In the genomic region with DNA sequence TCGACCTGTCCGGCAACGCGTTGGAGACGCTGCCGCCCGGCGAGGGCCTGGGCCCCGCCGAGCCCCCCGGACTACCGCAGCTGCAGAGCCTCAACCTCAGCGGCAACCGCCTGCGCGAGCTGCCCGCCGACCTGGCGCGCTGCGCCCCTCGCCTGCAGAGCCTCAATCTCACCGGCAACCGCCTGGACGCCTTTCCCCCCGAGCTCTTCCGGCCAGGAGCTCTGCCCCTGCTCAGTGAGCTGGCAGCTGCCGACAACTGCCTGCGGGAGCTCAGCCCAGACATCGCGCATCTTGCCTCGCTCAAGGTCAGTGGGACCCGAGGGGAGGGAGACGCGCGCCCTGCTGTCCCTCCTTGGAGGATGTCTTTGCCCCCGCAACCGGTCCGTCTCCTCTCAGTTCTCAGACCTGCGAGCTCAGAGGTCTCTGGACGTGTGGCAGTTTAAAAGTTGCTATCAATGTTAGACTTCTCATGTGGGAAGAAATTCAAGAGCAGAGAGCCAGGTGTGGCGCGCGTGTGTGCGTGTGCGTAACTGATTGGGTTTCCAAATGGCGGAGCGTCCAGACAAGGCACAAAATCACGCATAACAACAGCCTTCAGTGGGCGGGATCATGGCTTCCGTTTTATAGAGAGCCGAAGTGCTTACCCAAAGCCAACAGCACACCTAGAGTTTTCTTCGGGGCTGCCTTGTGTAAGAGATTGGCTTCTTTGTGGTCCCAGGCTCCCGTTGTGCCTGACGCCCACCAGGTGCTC, we compare ENCODE assay signal across 8 mouse cellular contexts. TPM values are rescaled to one million over a fixed set of nuclear protein-coding genes. Genes with fewer than 3 reads are reported as not detected.
DNase-seq lines count a peak whose midpoint lies in the region; ATAC-seq and TF ChIP-seq lines count a peak whose summit lies in the region.

No protein-coding gene starts in this region.

- intact Hi-C loops in left cerebral cortex, postnatal 10 days (cut with DNase I): no loop called here

- no peak for ATAC-seq in forebrain, embryonic 16.5 days
- 0 out of 2 replicates have a peak, but pooled peaks have one; percentile 3 for ATAC-seq in limb, embryonic 11.5 days (ENCODE audit: insufficient number of reproducible peaks, low FRiP score, low TSS enrichment, low read depth)
- ATAC-seq in neural tube, embryonic 11.5 days (ENCODE audit: insufficient read depth, low FRiP score, low TSS enrichment): no peak

- under 1% methylated on average over 54 of the region's 55 CpGs for WGBS in lung, adult 2 months
- 2% methylated on average over 55 of the region's 55 CpGs for WGBS in forebrain, embryonic 16.5 days
- 4% methylated on average over 45 of the region's 55 CpGs for WGBS in limb, embryonic 11.5 days
- 3% methylated on average over 55 of the region's 55 CpGs for WGBS in neural tube, embryonic 11.5 days

- peak overlapping the region; percentile 75 for H3K4me3 ChIP-seq in lung, adult 2 months (replicated peaks; ENCODE audit: extremely low read depth, low read depth, low read length)
- peak overlapping the region; percentile 98 for H3K4me3 ChIP-seq in forebrain, embryonic 16.5 days (replicated peaks; ENCODE audit: low read length)
- peak overlapping the region; percentile 99 for H3K4me3 ChIP-seq in limb, embryonic 11.5 days (ENCODE audit: low read depth, low read length)
- peak overlapping the region; percentile 97 for H3K4me3 ChIP-seq in neural tube, embryonic 11.5 days (ENCODE audit: low read depth, low read length)

- H3K9ac ChIP-seq in forebrain, embryonic 16.5 days (replicated peaks; ENCODE audit: low read depth, low read length): peak overlapping the region; percentile 88
- peak overlapping the region; percentile 95 for H3K9ac ChIP-seq in limb, embryonic 11.5 days (ENCODE audit: low read length)
- H3K9ac ChIP-seq in neural tube, embryonic 11.5 days (ENCODE audit: low read length): peak overlapping the region; percentile 93

- H3K27me3 ChIP-seq in forebrain, embryonic 16.5 days (replicated peaks; ENCODE audit: control insufficient read depth, insufficient read depth, low read length): no peaks in the 10 kb centered on the region
- H3K27me3 ChIP-seq in limb, embryonic 11.5 days (ENCODE audit: control insufficient read depth, insufficient read depth, low read length): no peaks in the 10 kb centered on the region
- no peaks in the 10 kb centered on the region for H3K27me3 ChIP-seq in neural tube, embryonic 11.5 days (ENCODE audit: control insufficient read depth, insufficient read depth, low read length)

- 0 out of 2 replicates have a peak overlapping the region, but pooled peaks have one; percentile 0 for H3K27ac ChIP-seq in forebrain, embryonic 16.5 days (ENCODE audit: low read length)
- peak overlapping the region; percentile 36; the same call in 1 of the 2 replicates for H3K27ac ChIP-seq in limb, embryonic 11.5 days (replicated peaks; ENCODE audit: low read depth, low read length)
- no peak overlapping the region for H3K27ac ChIP-seq in neural tube, embryonic 11.5 days (ENCODE audit: low read depth, low read length)

- no peak for TF ChIP-seq CTCF in lung, adult 2 months (IDR thresholded peaks at IDR 0.05; ENCODE audit: insufficient read depth, low read length)

- H3K4me2 ChIP-seq in forebrain, embryonic 16.5 days (ENCODE audit: low read length): peak overlapping the region; percentile 100
- H3K4me2 ChIP-seq in limb, embryonic 11.5 days (ENCODE audit: low read depth, severe bottlenecking): peak overlapping the region; percentile 99
- H3K4me2 ChIP-seq in neural tube, embryonic 11.5 days (ENCODE audit: low read depth): peak overlapping the region; percentile 96

- peaks cover 12% of the 10 kb centered on the region for H3K4me1 ChIP-seq in lung, adult 2 months (ENCODE audit: control insufficient read depth, insufficient read depth, low read length)
- peaks cover 19% of the 10 kb centered on the region for H3K4me1 ChIP-seq in forebrain, embryonic 16.5 days (replicated peaks; ENCODE audit: control insufficient read depth, insufficient read depth, low read length)
- H3K4me1 ChIP-seq in limb, embryonic 11.5 days (ENCODE audit: control insufficient read depth, insufficient read depth, low read length): peaks cover 11% of the 10 kb centered on the region
- peaks cover 9% of the 10 kb centered on the region for H3K4me1 ChIP-seq in neural tube, embryonic 11.5 days (ENCODE audit: control insufficient read depth, insufficient read depth, low read length)

- H3K9me3 ChIP-seq in forebrain, embryonic 16.5 days (ENCODE audit: control insufficient read depth, low read length): no peaks in the 10 kb centered on the region
- H3K9me3 ChIP-seq in limb, embryonic 11.5 days (ENCODE audit: control insufficient read depth, low read length): no peaks in the 10 kb centered on the region
- no peaks in the 10 kb centered on the region for H3K9me3 ChIP-seq in neural tube, embryonic 11.5 days (ENCODE audit: control insufficient read depth, low read length)

- TF ChIP-seq POLR2A in lung, adult 2 months (IDR thresholded peaks at IDR 0.05; ENCODE audit: borderline replicate concordance, extremely low read depth, low read depth, low read length): no peak

- peaks cover 14% of the 10 kb centered on the region for H3K36me3 ChIP-seq in forebrain, embryonic 16.5 days (ENCODE audit: control insufficient read depth, insufficient read depth)
- peaks cover 8% of the 10 kb centered on the region; the same call in 1 of the 2 replicates for H3K36me3 ChIP-seq in limb, embryonic 11.5 days (ENCODE audit: control insufficient read depth, insufficient read depth, low read length)
- peaks cover 10% of the 10 kb centered on the region; the same call in 1 of the 2 replicates for H3K36me3 ChIP-seq in neural tube, embryonic 11.5 days (ENCODE audit: control insufficient read depth, insufficient read depth, low read length)

- DNase-seq in lung, adult 2 months: no peak
- no peak for DNase-seq in lung, postnatal 36 days
- peak; percentile 81 for DNase-seq in R1 (ENCODE audit: low read depth, low spot score)
- peak; percentile 36 for DNase-seq in limb, embryonic 11.5 days (ENCODE audit: low spot score)
- DNase-seq in neural tube, embryonic 11.5 days (ENCODE audit: low spot score): no peak
- DNase-seq in gastrocnemius, postnatal 10 days: no peak
- no peak for DNase-seq in left cerebral cortex, postnatal 10 days (ENCODE audit: extremely low spot score in 1 of 2, low spot score in 2 of 2)

RNA-seq across cellular contexts. Expression of a gene that starts 0.8 kb away (rescaled TPM):
- 55.5 and 57.4 TPM in 2 replicates for polyA plus RNA-seq in lung, adult 2 months (2012; rRNA removed)
- 22.2 and 25.4 TPM in 2 replicates for polyA plus RNA-seq in forebrain, embryonic 16.5 days (2015; fragmentation: Nextera tagmentation; extraction: Ambion mirVana)
- 14.9 and 16.0 TPM in 2 replicates for polyA plus RNA-seq in limb, embryonic 11.5 days (2014; fragmentation: Nextera tagmentation; extraction: Ambion mirVana)
- 15.2 and 18.6 TPM in 2 replicates for polyA plus RNA-seq in neural tube, embryonic 11.5 days (2014; fragmentation: Nextera tagmentation; extraction: Ambion mirVana)
- total RNA-seq in gastrocnemius, postnatal 10 days (2021): 10 to 100 TPM; 28.7 to 34.6 TPM
- total RNA-seq in left cerebral cortex, postnatal 10 days (2021): 10 to 100 TPM; 54.8 to 58.4 TPM

RNA-seq across cellular contexts. Expression of a gene that starts 13.7 kb away (rescaled TPM):
- polyA plus RNA-seq in lung, adult 2 months (2012; rRNA removed): 102 and 121 TPM in 2 replicates
- 2.9 and 3.7 TPM in 2 replicates for polyA plus RNA-seq in forebrain, embryonic 16.5 days (2015; fragmentation: Nextera tagmentation; extraction: Ambion mirVana)
- 9.1 and 9.6 TPM in 2 replicates for polyA plus RNA-seq in limb, embryonic 11.5 days (2014; fragmentation: Nextera tagmentation; extraction: Ambion mirVana)
- 8.5 and 10.5 TPM in 2 replicates for polyA plus RNA-seq in neural tube, embryonic 11.5 days (2014; fragmentation: Nextera tagmentation; extraction: Ambion mirVana)
- total RNA-seq in gastrocnemius, postnatal 10 days (2021): 10 to 100 TPM; 10.2 to 11.1 TPM
- total RNA-seq in left cerebral cortex, postnatal 10 days (2021): 1 to 10 TPM; 2.4 to 2.8 TPM

RNA-seq across cellular contexts. Expression of a gene that starts 30.2 kb away (rescaled TPM):
- polyA plus RNA-seq in lung, adult 2 months (2012; rRNA removed): not detected in 2 replicates
- polyA plus RNA-seq in forebrain, embryonic 16.5 days (2015; fragmentation: Nextera tagmentation; extraction: Ambion mirVana): not detected in 2 replicates
- not detected in 2 replicates for polyA plus RNA-seq in limb, embryonic 11.5 days (2014; fragmentation: Nextera tagmentation; extraction: Ambion mirVana)
- polyA plus RNA-seq in neural tube, embryonic 11.5 days (2014; fragmentation: Nextera tagmentation; extraction: Ambion mirVana): not detected in 2 replicates
- total RNA-seq in gastrocnemius, postnatal 10 days (2021): not detected
- total RNA-seq in left cerebral cortex, postnatal 10 days (2021): under 1 TPM; 0.43 to 0.65 TPM

RNA-seq across cellular contexts. Expression of a gene that starts 37.3 kb away (rescaled TPM):
- polyA plus RNA-seq in lung, adult 2 months (2012; rRNA removed): 19.1 and 20.8 TPM in 2 replicates
- 21.1 and 23.5 TPM in 2 replicates for polyA plus RNA-seq in forebrain, embryonic 16.5 days (2015; fragmentation: Nextera tagmentation; extraction: Ambion mirVana)
- 19.3 and 19.7 TPM in 2 replicates for polyA plus RNA-seq in limb, embryonic 11.5 days (2014; fragmentation: Nextera tagmentation; extraction: Ambion mirVana)
- polyA plus RNA-seq in neural tube, embryonic 11.5 days (2014; fragmentation: Nextera tagmentation; extraction: Ambion mirVana): 22.3 and 22.9 TPM in 2 replicates
- total RNA-seq in gastrocnemius, postnatal 10 days (2021): 10 to 100 TPM; 12.8 to 13.0 TPM
- 10 to 100 TPM; 23.8 to 24.0 TPM for total RNA-seq in left cerebral cortex, postnatal 10 days (2021)

RNA-seq across cellular contexts. Expression of a gene that starts 37.4 kb away (rescaled TPM):
- polyA plus RNA-seq in lung, adult 2 months (2012; rRNA removed): 11.8 and 14.3 TPM in 2 replicates
- polyA plus RNA-seq in forebrain, embryonic 16.5 days (2015; fragmentation: Nextera tagmentation; extraction: Ambion mirVana): 12.3 and 13.1 TPM in 2 replicates
- polyA plus RNA-seq in limb, embryonic 11.5 days (2014; fragmentation: Nextera tagmentation; extraction: Ambion mirVana): 12.8 and 14.1 TPM in 2 replicates
- 10.2 and 11.7 TPM in 2 replicates for polyA plus RNA-seq in neural tube, embryonic 11.5 days (2014; fragmentation: Nextera tagmentation; extraction: Ambion mirVana)
- total RNA-seq in gastrocnemius, postnatal 10 days (2021): 1 to 10 TPM; 3.1 to 5.4 TPM
- 10 to 100 TPM; 12.1 to 13.8 TPM for total RNA-seq in left cerebral cortex, postnatal 10 days (2021)

Comparison
In these comparisons a context has a peak if more than half of its experiments do, and no peak if none do; other contexts are left out.
1. DNase-seq: peak in R1 (single experiment) and limb, embryonic 11.5 days (single experiment); none in lung, adult 2 months (single experiment), lung, postnatal 36 days (single experiment), neural tube, embryonic 11.5 days (single experiment), gastrocnemius, postnatal 10 days (single experiment) and left cerebral cortex, postnatal 10 days (0 of 2).
2. Peak in every context shown above with its lines, with median percentiles within 50 percentile points of each other: H3K4me3 ChIP-seq, H3K4me2 ChIP-seq and H3K9ac ChIP-seq.